Mouse (Mus musculus) C2C12 (cell line): ENCODE data around the gene Plin3. TPM values are rescaled to one million over a fixed set of nuclear protein-coding genes. Genes with fewer than 3 reads are reported as not detected.
A peak's percentile ranks its signal among the peaks of the same experiment; 100 is the strongest.

Source experiments
- H3K27me3 ChIP-seq: one replicate; pipeline ENCODE4 v1.6.1; 2011; ENCODE audit not compliant: control insufficient read depth, insufficient read depth, insufficient read length
- H3K36me3 ChIP-seq: one replicate; pipeline ENCODE4 v1.6.1; 2011; ENCODE audit not compliant: control insufficient read depth, insufficient read depth
- H3K4me3 ChIP-seq: one replicate; pipeline ENCODE4 v1.5.1; 2011; ENCODE audit warnings: mild to moderate bottlenecking, control low read depth; ENCODE audit not compliant: poor library complexity, insufficient read depth, severe bottlenecking
- H3K79me2 ChIP-seq: one replicate; pipeline ENCODE4 v1.6.1; 2011; ENCODE audit not compliant: control insufficient read depth, insufficient read depth
- H3K79me3 ChIP-seq: one replicate; pipeline ENCODE4 v1.6.1; 2011; ENCODE audit warnings: low read depth, control low read depth
- H3ac ChIP-seq: one replicate; pipeline ENCODE3; 2011; ENCODE audit warnings: low read depth; ENCODE audit not compliant: control insufficient read depth, insufficient read length
- CEBPB ChIP-seq: IDR thresholded peaks from one replicate; pipeline ENCODE4 v1.6.1; 2011; ENCODE audit warnings: low read depth, mild to moderate bottlenecking, control low read depth, moderate library complexity
- CTCF ChIP-seq: IDR thresholded peaks from one replicate; pipeline ENCODE4 v1.5.1; 2011; ENCODE audit not compliant: control insufficient read depth, insufficient read depth, insufficient read length
- FOSL1 ChIP-seq: IDR thresholded peaks from one replicate; pipeline ENCODE4 v1.8.0; 2011; ENCODE audit warnings: mild to moderate bottlenecking, low read length; ENCODE audit not compliant: poor library complexity, insufficient read depth, severe bottlenecking
- MAX ChIP-seq: IDR thresholded peaks from one replicate; pipeline ENCODE4 v1.6.1; 2011; ENCODE audit warnings: mild to moderate bottlenecking, control low read depth
- MYOD1 ChIP-seq: IDR thresholded peaks from one replicate; pipeline ENCODE4 v1.6.1; 2011; ENCODE audit warnings: low read depth; ENCODE audit not compliant: control insufficient read depth, insufficient read length
- MYOG ChIP-seq: IDR thresholded peaks from one replicate; pipeline ENCODE4 v1.6.1; 2011; ENCODE audit not compliant: control insufficient read depth, insufficient read length; ENCODE audit errors: extremely low read depth
- USF1 ChIP-seq: IDR thresholded peaks from one replicate; pipeline ENCODE4 v1.6.1; 2011; ENCODE audit warnings: low read depth, mild to moderate bottlenecking, control low read depth, moderate library complexity
- polyA plus RNA-seq: library from polyadenylated mRNA; unstranded; fragments of >200 nt; fragmentation: generic; extraction: Trizol; gene quantifications from one replicate; pipeline ENCODE4 v1.2.1, GENCODE M21; 2012; ENCODE audit warnings: missing spikeins

Gene Plin3
- polyA plus RNA-seq, 1 experiment, result 27.5 TPM

DNA sequence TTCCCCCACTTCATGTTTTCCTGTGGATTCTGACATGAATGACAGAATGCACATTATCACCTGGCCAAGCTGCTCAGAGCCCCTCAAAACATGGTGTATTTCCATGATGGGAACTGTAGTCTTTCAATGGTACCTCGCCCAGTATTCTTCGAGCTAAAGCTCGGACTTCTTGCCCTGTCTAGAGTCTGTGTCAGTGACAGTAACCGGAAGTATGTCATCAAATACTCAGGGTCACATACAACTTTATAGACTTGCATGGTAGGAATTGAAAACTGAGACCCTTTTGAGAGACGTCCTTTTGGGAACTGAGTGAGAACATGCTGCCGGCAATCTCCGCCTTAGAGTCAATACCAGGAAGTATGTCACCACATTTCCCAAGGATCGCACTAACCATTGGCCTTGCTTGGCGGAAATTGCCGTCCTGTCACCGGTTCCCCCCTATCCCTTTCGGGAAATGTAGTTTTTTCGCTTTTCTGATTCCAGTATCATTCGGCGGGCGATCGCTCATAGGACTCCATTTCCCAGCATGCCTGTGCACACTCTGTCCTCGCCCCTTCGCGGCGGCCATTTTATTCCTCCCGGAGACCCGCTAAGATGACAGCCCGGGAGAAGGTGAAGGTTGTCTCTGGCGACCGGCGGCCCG lies 36.3 kb downstream of the Plin3 start, which contains the start of gene Fem1a:
Fem1a (plus strand) TSS at position 572 of the 643 bp plus-strand sequence.
- no peak for TF ChIP-seq MAX
- peak; percentile 21 for TF ChIP-seq USF1
- Histone ChIP-seq H3K27me3 (no peaks in the 10 kb centered on the region), H3K79me2 (peaks cover 48% of the 10 kb centered on the region)

DNA sequence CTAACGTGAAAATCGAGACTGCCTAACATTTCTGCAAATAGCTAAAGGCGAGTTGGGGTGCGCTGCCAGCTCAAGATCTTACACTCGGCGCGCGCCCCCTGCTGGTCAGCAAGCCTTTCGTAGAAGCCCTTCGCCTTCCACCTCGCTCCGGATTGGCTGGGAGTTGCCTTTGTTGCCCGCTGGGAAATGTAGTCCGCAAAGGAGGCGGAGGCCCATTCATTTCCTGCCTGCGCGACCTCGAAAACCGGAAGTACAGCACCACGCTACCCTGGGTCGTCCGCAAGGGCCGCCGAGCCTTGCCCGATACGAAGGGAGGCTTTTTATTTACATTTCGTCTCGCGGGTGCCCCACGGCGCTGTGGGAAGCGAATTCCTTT lies 36.8 kb downstream of the Plin3 start:
- TF ChIP-seq CTCF (peak; percentile 93), FOSL1 (no peak), MYOG (no peak), CEBPB (no peak), MAX (peak; percentile 85), MYOD1 (no peak)
- Histone ChIP-seq H3K36me3 (peaks cover 26% of the 10 kb centered on the region), H3K27me3 (no peaks in the 10 kb centered on the region)

More for the DNA sequence above, 36.3 kb downstream of the Plin3 start, which contains the start of gene Fem1a:
- Histone ChIP-seq H3K36me3 (peaks cover 31% of the 10 kb centered on the region), H3K4me3 (peak within 1 kb of the TSS; percentile 57), H3K79me3 (peaks cover 36% of the 10 kb centered on the region), H3ac (peak within 1 kb of the TSS; percentile 70)

DNA sequence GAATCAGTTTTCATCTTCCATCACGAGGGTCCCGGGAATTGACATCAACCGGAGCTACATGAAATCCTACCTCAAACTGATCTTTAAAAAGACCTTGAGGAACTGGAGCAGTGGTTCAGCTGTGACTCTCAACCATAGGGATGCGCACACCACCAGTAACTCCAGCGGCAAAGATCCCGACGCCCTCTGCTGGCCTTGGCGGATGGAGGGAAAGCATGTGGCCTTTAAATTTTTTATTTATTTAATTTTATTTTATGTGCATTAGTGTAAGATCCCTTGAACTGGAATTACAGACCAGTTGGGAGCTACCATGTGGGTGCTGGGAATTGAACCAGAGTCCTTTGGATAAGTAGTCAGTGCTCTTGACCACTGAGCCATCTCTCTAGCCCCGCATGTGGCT lies 37.2 kb downstream of the Plin3 start:
- no peak overlapping the region for H3ac ChIP-seq
- H3K36me3 ChIP-seq, result peaks cover 22% of the 10 kb centered on the region
- TF ChIP-seq CEBPB (no peak), MYOD1 (no peak), USF1 (no peak), MAX (no peak)
- peaks cover 38% of the 10 kb centered on the region for H3K79me2 ChIP-seq
- H3K79me3 ChIP-seq, result peaks cover 30% of the 10 kb centered on the region
- H3K4me3 ChIP-seq, result no peak overlapping the region
- H3K27me3 ChIP-seq, result no peaks in the 10 kb centered on the region

More for the DNA sequence above, 36.8 kb downstream of the Plin3 start:
- Histone ChIP-seq H3ac (peak overlapping the region; percentile 70), H3K4me3 (peak overlapping the region; percentile 57), H3K79me2 (peaks cover 42% of the 10 kb centered on the region), H3K79me3 (peaks cover 33% of the 10 kb centered on the region)

DNA sequence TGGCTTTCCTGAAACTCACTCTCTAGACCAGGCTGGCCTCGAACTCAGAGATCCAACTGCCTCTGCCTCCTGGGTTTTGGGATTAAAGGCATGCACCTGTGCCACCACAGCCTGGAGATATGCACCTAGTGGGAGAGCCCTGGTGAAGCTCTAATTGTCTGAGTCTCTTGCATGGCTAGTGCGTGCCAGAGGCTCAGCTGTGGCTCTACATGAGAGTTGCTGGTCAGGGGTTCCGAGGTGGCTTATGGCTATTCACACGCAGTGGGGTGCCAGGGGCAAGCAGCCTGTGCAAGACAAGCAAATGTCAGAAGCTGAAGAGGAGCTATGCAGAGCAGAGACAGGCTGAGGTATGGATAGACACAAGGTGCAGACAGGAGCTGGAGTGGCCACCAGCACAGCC lies 38.0 kb downstream of the Plin3 start:
- Histone ChIP-seq H3K4me3 (no peak overlapping the region), H3K79me2 (peaks cover 31% of the 10 kb centered on the region), H3K27me3 (no peaks in the 10 kb centered on the region), H3K79me3 (peaks cover 24% of the 10 kb centered on the region), H3ac (no peak overlapping the region), H3K36me3 (peaks cover 15% of the 10 kb centered on the region)
- TF ChIP-seq CEBPB (no peak), MYOG (no peak), MYOD1 (no peak), MAX (no peak), USF1 (no peak), FOSL1 (no peak), CTCF (no peak)

DNA sequence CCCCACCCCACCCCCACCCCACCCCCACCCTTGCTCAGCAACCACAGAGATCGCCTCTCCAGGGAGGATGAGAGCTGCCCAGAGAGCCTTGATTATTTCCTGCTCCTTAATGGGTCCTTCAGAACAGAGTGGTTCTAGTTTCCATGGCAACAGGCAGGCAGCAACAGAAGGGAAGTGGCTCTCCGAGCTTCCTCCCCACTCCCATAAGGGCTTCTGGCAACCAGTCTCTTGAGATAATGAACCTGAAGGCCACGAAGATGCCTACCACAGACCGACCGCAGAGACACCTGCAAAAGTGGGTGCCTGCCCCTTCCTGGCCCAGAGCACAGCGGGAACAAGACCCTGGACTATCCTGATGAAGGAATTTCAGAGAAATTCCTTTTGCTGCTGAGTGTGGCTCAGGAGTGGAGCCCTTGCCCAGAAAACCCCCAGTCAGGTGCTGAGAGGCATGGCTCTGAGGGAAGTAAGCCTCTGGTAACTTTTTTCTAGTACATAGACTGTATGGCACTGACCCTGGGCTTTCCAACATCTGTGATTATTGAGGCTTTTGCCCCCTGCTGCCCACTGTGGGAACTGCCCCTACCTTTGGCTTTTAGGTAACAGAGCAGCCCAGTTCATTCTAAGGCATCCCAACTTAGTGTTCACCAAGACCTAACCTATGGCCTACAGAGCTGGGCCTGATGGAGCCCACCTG lies 41.4 kb downstream of the Plin3 start:
- no peak overlapping the region for H3K4me3 ChIP-seq
- no peaks in the 10 kb centered on the region for H3K79me2 ChIP-seq
- no peak for TF ChIP-seq MYOG
- no peak for TF ChIP-seq MYOD1
- no peak for TF ChIP-seq FOSL1
- TF ChIP-seq CTCF, result peak; percentile 20
- TF ChIP-seq MAX, result no peak
- TF ChIP-seq USF1, result no peak
- no peak for TF ChIP-seq CEBPB
- H3K27me3 ChIP-seq, result peaks cover 24% of the 10 kb centered on the region
- H3ac ChIP-seq, result no peak overlapping the region
- no peaks in the 10 kb centered on the region for H3K79me3 ChIP-seq
- no peaks in the 10 kb centered on the region for H3K36me3 ChIP-seq

DNA sequence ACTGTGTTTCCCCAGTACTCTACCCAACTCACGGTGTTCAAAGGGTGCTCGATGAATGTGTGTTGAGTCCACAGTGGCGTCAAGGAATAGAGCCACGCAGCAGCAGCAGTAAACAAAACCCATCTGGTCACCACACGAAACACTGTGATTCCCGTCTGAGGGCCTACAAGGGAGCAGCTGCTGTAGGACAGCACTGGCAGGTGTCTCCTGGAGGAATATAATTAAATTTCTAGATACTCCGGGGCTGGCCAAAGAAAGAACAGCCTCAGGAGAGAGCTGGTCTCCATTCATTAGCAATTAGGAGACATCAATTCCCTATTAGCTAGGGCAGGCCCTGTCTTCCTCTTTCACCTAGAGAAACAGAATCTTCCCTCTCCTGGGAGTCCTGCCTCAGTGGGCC lies 47.1 kb downstream of the Plin3 start:
- Histone ChIP-seq H3K79me3 (no peaks in the 10 kb centered on the region), H3ac (no peak overlapping the region), H3K79me2 (no peaks in the 10 kb centered on the region), H3K4me3 (no peak overlapping the region), H3K36me3 (no peaks in the 10 kb centered on the region), H3K27me3 (peaks cover 37% of the 10 kb centered on the region)
- no peak for TF ChIP-seq CEBPB
- no peak for TF ChIP-seq MYOD1
- no peak for TF ChIP-seq FOSL1
- no peak for TF ChIP-seq MYOG
- TF ChIP-seq CTCF, result no peak
- TF ChIP-seq USF1, result no peak
- TF ChIP-seq MAX, result no peak
